Mouse (Mus musculus) CH12.LX (cell line): ENCODE results near the gene Fam20b. TPM values are rescaled to one million over a fixed set of nuclear protein-coding genes. Genes with fewer than 3 reads are reported as not detected.

Experiments
- DNase-seq: peaks from one replicate; pipeline ENCODE4 v3.0.0-alpha.2; 2013; ENCODE audit errors: extremely low read depth
- H3K27ac ChIP-seq: 2 replicates; pipeline ENCODE4 v1.5.1; 2012; ENCODE audit warnings: low read depth, mild to moderate bottlenecking, control low read depth, moderate library complexity; ENCODE audit not compliant: insufficient read depth
- H3K27me3 ChIP-seq: replicated peaks from 2 replicates; pipeline ENCODE3; 2012; ENCODE audit warnings: inconsistent platforms
- H3K36me3 ChIP-seq, 2 experiments: replicated peaks in 1 of 2; 2 replicates each; pipeline versions ENCODE3 to v1.6.1; 2012; ENCODE audit warnings: inconsistent platforms in 1 of 2, low read length in 1 of 2, mild to moderate bottlenecking in 1 of 2, mixed read lengths in 1 of 2, moderate library complexity in 1 of 2; ENCODE audit not compliant: control insufficient read depth in 1 of 2, insufficient read depth in 1 of 2
- H3K4me1 ChIP-seq, 2 experiments: 2 replicates each; pipeline ENCODE4 v1.6.1; 2012; ENCODE audit warnings: inconsistent platforms in 1 of 2, moderate library complexity in 1 of 2; ENCODE audit not compliant: insufficient read depth in 2 of 2, control insufficient read depth in 1 of 2
- H3K4me2 ChIP-seq: 2 replicates; pipeline ENCODE4 v1.6.1; 2012; ENCODE audit warnings: low read depth, mild to moderate bottlenecking, control low read depth; ENCODE audit not compliant: poor library complexity, insufficient read depth, severe bottlenecking
- H3K4me3 ChIP-seq, 3 experiments: fragments of 150-350 bp in 1 of 3; sonication (generic) in 1 of 3; replicated peaks in 1 of 3; 2 replicates each; pipeline versions ENCODE3 to v1.5.1; 2011 to 2012; ENCODE audit warnings: low read depth in 2 of 3, low read length in 2 of 3, mild to moderate bottlenecking in 2 of 3, moderate library complexity in 2 of 3, control low read depth in 1 of 3, improper control_type of control experiment in 1 of 3, inconsistent platforms in 1 of 3, mixed read lengths in 1 of 3; ENCODE audit not compliant: poor library complexity in 1 of 3
- H3K79me2 ChIP-seq: replicated peaks from 2 replicates; pipeline ENCODE4 v1.6.1; 2012; ENCODE audit warnings: mild to moderate bottlenecking, moderate library complexity; ENCODE audit not compliant: control insufficient read depth, poor library complexity, insufficient read depth, severe bottlenecking; ENCODE audit errors: extremely low read depth
- H3K9ac ChIP-seq: 2 replicates; pipeline ENCODE4 v1.6.1; 2012; ENCODE audit warnings: low read depth, mild to moderate bottlenecking, control low read depth, moderate library complexity; ENCODE audit not compliant: insufficient read depth
- H3K9me3 ChIP-seq: replicated peaks from 2 replicates; pipeline ENCODE3; 2012; ENCODE audit warnings: low read length, inconsistent platforms, mixed read lengths
- CHD2 ChIP-seq: IDR thresholded peaks from 2 replicates; pipeline ENCODE4 v1.6.1; 2011; ENCODE audit warnings: low read length, improper control_type of control experiment
- CTCF ChIP-seq, 2 experiments: IDR thresholded peaks in 1 of 2; conservative IDR thresholded peaks in 1 of 2; 2 replicates each; pipeline ENCODE4 v1.5.1; 2011 to 2012; ENCODE audit warnings: low read depth in 2 of 2, low read length in 2 of 2, improper control_type of control experiment in 1 of 2, inconsistent platforms in 1 of 2, mild to moderate bottlenecking in 1 of 2, moderate library complexity in 1 of 2
- E2F4 ChIP-seq: IDR thresholded peaks from 2 replicates; pipeline ENCODE4 v1.6.1; 2011; ENCODE audit warnings: low read depth, low read length, improper control_type of control experiment; ENCODE audit not compliant: insufficient replicate concordance
- ELF1 ChIP-seq: IDR thresholded peaks from 2 replicates; pipeline ENCODE4 v1.6.1; 2014; ENCODE audit warnings: low read depth, mild to moderate bottlenecking, inconsistent platforms, low read length, improper control_type of control experiment
- EP300 ChIP-seq: IDR thresholded peaks from 2 replicates; pipeline ENCODE4 v1.6.1; 2011; ENCODE audit warnings: low read length, improper control_type of control experiment
- ETS1 ChIP-seq: conservative IDR thresholded peaks from 2 replicates; pipeline ENCODE4 v1.6.1; 2012; ENCODE audit warnings: low read depth, mild to moderate bottlenecking, inconsistent platforms, low read length, improper control_type of control experiment, moderate library complexity
- GABPA ChIP-seq: IDR thresholded peaks from 2 replicates; pipeline ENCODE4 v1.6.1; 2012; ENCODE audit warnings: low read depth, low read length, improper control_type of control experiment, inconsistent platforms; ENCODE audit not compliant: insufficient replicate concordance
- JUND ChIP-seq: conservative IDR thresholded peaks from 2 replicates; pipeline ENCODE4 v1.6.1; 2011; ENCODE audit warnings: low read depth, low read length, improper control_type of control experiment
- KAT2A ChIP-seq: IDR thresholded peaks from 2 replicates; pipeline ENCODE4 v1.6.1; 2012; ENCODE audit warnings: low read length, improper control_type of control experiment, inconsistent platforms; ENCODE audit not compliant: insufficient replicate concordance
- MAFK ChIP-seq: IDR thresholded peaks from 2 replicates; pipeline ENCODE4 v1.6.1; 2011; ENCODE audit warnings: low read length, improper control_type of control experiment; ENCODE audit not compliant: insufficient replicate concordance
- MAX ChIP-seq: IDR thresholded peaks from 2 replicates; pipeline ENCODE4 v1.6.1; 2011; ENCODE audit warnings: low read length, improper control_type of control experiment
- MEF2A ChIP-seq: IDR thresholded peaks from 2 replicates; pipeline ENCODE4 v1.6.1; 2014; ENCODE audit warnings: low read depth, mild to moderate bottlenecking, inconsistent platforms, low read length, improper control_type of control experiment, borderline replicate concordance
- MXI1 ChIP-seq: IDR thresholded peaks from 2 replicates; pipeline ENCODE4 v1.6.1; 2011; ENCODE audit warnings: mild to moderate bottlenecking, low read depth, low read length, improper control_type of control experiment
- NELFE ChIP-seq: IDR thresholded peaks from 2 replicates; pipeline ENCODE4 v1.6.1; 2011; ENCODE audit warnings: low read depth, low read length, improper control_type of control experiment
- PAX5 ChIP-seq: IDR thresholded peaks from 2 replicates; pipeline ENCODE4 v1.6.1; 2012; ENCODE audit warnings: low read length, inconsistent platforms, mixed read lengths
- POLR2A ChIP-seq: IDR thresholded peaks from 2 replicates; pipeline ENCODE4 v1.6.1; 2011; ENCODE audit warnings: low read depth, mild to moderate bottlenecking, improper control_type of control experiment, low read length
- RAD21 ChIP-seq: IDR thresholded peaks from 2 replicates; pipeline ENCODE4 v1.6.1; 2011; ENCODE audit warnings: low read depth, mild to moderate bottlenecking, low read length, improper control_type of control experiment, moderate library complexity
- RCOR1 ChIP-seq: conservative IDR thresholded peaks from 2 replicates; pipeline ENCODE4 v1.6.1; 2012; ENCODE audit warnings: low read depth, mild to moderate bottlenecking, inconsistent platforms, low read length, improper control_type of control experiment
- SIN3A ChIP-seq: IDR thresholded peaks from 2 replicates; pipeline ENCODE4 v1.6.1; 2012; ENCODE audit warnings: low read length, improper control_type of control experiment, inconsistent platforms
- SMC3 ChIP-seq: IDR thresholded peaks from 2 replicates; pipeline ENCODE4 v1.6.1; 2011; ENCODE audit warnings: low read depth, low read length, improper control_type of control experiment
- TCF12 ChIP-seq: IDR thresholded peaks from 2 replicates; pipeline ENCODE4 v1.6.1; 2014; ENCODE audit warnings: low read depth, mild to moderate bottlenecking, inconsistent platforms, low read length, improper control_type of control experiment
- USF1 ChIP-seq: IDR thresholded peaks from 2 replicates; pipeline ENCODE4 v1.6.1; 2014; ENCODE audit warnings: low read depth, mild to moderate bottlenecking, inconsistent platforms, low read length, improper control_type of control experiment
- USF2 ChIP-seq: conservative IDR thresholded peaks from 2 replicates; pipeline ENCODE4 v1.6.1; 2011; ENCODE audit warnings: low read depth, low read length, improper control_type of control experiment
- ZMIZ1 ChIP-seq: IDR thresholded peaks from 2 replicates; pipeline ENCODE4 v1.6.1; 2012; ENCODE audit warnings: low read depth, mild to moderate bottlenecking, inconsistent platforms, low read length, improper control_type of control experiment
- ZNF384 ChIP-seq: IDR thresholded peaks from 2 replicates; pipeline ENCODE4 v1.6.1; 2012; ENCODE audit warnings: low read depth, low read length, improper control_type of control experiment, inconsistent platforms
- dilution Hi-C: fragments of 300-500 bp; cut with MboI; formaldehyde crosslinking; loops from 2 replicates; pipeline ENCODE4 v1.14.3; 2020; ENCODE audit warnings: low sequenced_read_pairs; ENCODE audit not compliant: extremely low pct_unique_long_range_greater_than_20kb, extremely low pct_ligation_motif_present
- in situ Hi-C: fragments of 300-500 bp; cut with MboI; formaldehyde crosslinking; loops from 3 replicates; pipeline ENCODE4 v1.14.3; 2019; ENCODE audit warnings: low sequenced_read_pairs, low pct_ligation_motif_present, low pct_unique_long_range_greater_than_20kb, mixed read lengths
- polyA plus RNA-seq: library from polyadenylated mRNA; unstranded; fragments of >175 nt; gene quantifications from 2 replicates; pipeline ENCODE4 v1.2.1, GENCODE M21; 2012; ENCODE audit warnings: low read depth; ENCODE audit not compliant: insufficient read length
- total RNA-seq, 2 experiments: library from RNA; depleted of rRNA; stranded (reverse); fragments of 300-350 nt in 1 of 2; fragments of >200 nt in 1 of 2; gene quantifications; 2 replicates each; pipeline ENCODE4 v1.2.3; 2012 to 2014

The Fam20b gene
- total and polyA plus RNA-seq, 3 experiments = 21.2 to 26.5 (median 22.3) TPM

DNA sequence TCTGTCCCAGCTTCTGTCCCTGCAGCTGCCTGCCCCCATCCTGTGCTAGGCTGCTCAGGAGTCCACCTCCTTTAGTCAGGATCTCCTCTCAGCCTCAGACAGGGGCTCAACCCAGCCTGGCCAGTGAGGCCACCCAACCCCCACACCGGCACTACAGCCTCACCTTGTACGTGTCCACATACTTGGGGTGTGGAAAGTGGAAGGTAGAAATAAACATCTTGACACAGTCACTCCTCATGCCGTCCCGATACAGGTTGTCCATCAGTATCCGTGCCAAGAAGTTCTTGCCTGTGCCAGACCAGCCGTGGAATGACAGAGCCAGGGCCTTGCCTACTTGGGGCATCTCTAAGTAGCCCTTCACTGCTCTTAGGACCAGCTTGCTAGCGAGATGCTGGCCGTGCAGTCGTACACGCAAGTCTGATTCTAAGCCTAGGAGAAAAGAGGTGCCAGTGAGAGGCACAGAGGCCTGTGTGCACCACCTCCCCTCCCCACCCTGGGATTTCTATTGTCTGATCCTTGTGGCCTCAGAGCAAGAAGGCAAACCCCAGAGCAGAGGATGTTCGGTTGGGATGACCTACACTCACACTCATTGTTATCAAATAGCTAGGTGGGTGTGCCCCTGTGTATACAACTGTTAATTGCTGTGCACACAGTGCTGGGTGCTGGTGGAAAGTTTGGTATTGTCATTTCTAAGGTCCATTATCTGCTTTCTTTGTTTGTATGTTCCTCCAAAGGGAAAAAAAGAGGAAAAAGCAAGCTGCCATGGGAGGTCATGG is 49.5 kb downstream of the Fam20b start:
- peaks cover 34 to 72% of the 10 kb centered on the region in 2 experiments for H3K36me3 ChIP-seq
- H3K27me3 ChIP-seq = no peaks in the 10 kb centered on the region
- peaks cover 6% of the 10 kb centered on the region for H3K79me2 ChIP-seq
- DNase-seq = no peak
- TF ChIP-seq NELFE (no peak), MAX (no peak), MAFK (no peak), TCF12 (no peak), ELF1 (no peak), USF1 (no peak), ETS1 (no peak), MXI1 (no peak), ZMIZ1 (no peak), KAT2A (no peak), E2F4 (no peak), USF2 (no peak), CTCF (conservative IDR thresholded peaks at IDR 0.05 in 1 of 2, IDR thresholded peaks at IDR 0.05 in 1 of 2; ENCODE audit: low read depth in 2 of 2, low read length in 2 of 2) (no peak)
- no peak overlapping the region for H3K4me3 ChIP-seq
- in situ Hi-C loops (no loop called here), dilution Hi-C loops (no loop called here)
- H3K4me1 ChIP-seq = peaks cover 20 to 72% of the 10 kb centered on the region in 2 experiments
- H3K27ac ChIP-seq = peak overlapping the region; percentile 11
- no peak overlapping the region for H3K9ac ChIP-seq
- no peaks in the 10 kb centered on the region for H3K9me3 ChIP-seq
- H3K4me2 ChIP-seq = no peak overlapping the region

DNA sequence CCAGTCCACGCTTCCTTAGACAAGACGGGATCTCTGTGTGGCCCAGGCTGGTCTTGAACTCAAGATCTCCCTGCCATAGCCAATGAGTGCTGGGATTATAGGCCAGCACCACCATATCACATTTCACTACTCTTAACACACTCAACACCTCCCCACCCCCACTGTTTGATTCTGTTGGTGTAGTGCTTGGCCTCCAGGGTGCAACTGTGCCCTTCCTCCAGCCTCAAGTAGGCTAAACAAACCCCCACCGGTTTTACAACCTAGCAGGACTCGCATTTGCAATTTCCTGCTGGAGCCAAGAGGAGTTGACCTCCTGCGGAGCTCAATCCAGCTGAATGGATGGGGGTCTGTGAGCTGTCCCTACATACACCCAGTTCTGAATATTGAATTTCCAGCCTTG is 50.3 kb downstream of the Fam20b start:
- H3K4me3 ChIP-seq = no peak overlapping the region
- H3K36me3 ChIP-seq = peaks cover 36 to 77% of the 10 kb centered on the region in 2 experiments

More for the DNA sequence above, 50.3 kb downstream of the Fam20b start:
- H3K9ac ChIP-seq = no peak overlapping the region
- H3K4me2 ChIP-seq = no peak overlapping the region
- no peaks in the 10 kb centered on the region for H3K9me3 ChIP-seq
- peak; percentile 35 for DNase-seq
- H3K4me1 ChIP-seq = peaks cover 20 to 77% of the 10 kb centered on the region in 2 experiments
- dilution Hi-C loops = no loop called here
- no peaks in the 10 kb centered on the region for H3K27me3 ChIP-seq
- in situ Hi-C loops = no loop called here
- no peak for TF ChIP-seq CHD2
- TF ChIP-seq MEF2A = no peak
- no peak for TF ChIP-seq POLR2A
- TF ChIP-seq RCOR1 = no peak
- no peak for TF ChIP-seq EP300
- TF ChIP-seq JUND = no peak
- no peak for TF ChIP-seq RAD21
- no peak for TF ChIP-seq USF1
- no peak for TF ChIP-seq SMC3
- no peak for TF ChIP-seq SIN3A
- TF ChIP-seq ELF1 = no peak
- TF ChIP-seq ZNF384 = no peak
- TF ChIP-seq PAX5 = no peak
- TF ChIP-seq GABPA = no peak
- no peak for TF ChIP-seq USF2
- TF ChIP-seq, all 38 proteins: peak for 0
- Histone ChIP-seq H3K27ac (peak overlapping the region; percentile 59), H3K79me2 (peaks cover 6% of the 10 kb centered on the region)
